Mouse (Mus musculus) neutrophil, adult 5-6 weeks (primary cell): ENCODE measurements around the gene Clec5a. TPM values are rescaled to one million over a fixed set of nuclear protein-coding genes. Genes with fewer than 3 reads are reported as not detected.
"Not testable (repeated sequence)": the region's sequence is repeated elsewhere in the genome, so short reads cannot be mapped to it uniquely, and the experiment has no call there.

Source experiments
- ATAC-seq: fragments of 151-379, 151-347 bp; 2 replicates; pipeline ENCODE4 v1.8.0; 2017; ENCODE audit warnings: mild to moderate bottlenecking, moderate TSS enrichment; ENCODE audit not compliant: insufficient number of reproducible peaks, poor library complexity, low FRiP score, severe bottlenecking; ENCODE audit errors: extremely low read depth
- total RNA-seq: library from RNA; stranded (forward); fragments of 200-1000 nt; gene quantifications from 2 replicates; pipeline ENCODE4 v1.2.3, GENCODE M21; 2017

Clec5a gene
- 84.5 and 85.2 TPM in 2 replicates for total RNA-seq

DNA sequence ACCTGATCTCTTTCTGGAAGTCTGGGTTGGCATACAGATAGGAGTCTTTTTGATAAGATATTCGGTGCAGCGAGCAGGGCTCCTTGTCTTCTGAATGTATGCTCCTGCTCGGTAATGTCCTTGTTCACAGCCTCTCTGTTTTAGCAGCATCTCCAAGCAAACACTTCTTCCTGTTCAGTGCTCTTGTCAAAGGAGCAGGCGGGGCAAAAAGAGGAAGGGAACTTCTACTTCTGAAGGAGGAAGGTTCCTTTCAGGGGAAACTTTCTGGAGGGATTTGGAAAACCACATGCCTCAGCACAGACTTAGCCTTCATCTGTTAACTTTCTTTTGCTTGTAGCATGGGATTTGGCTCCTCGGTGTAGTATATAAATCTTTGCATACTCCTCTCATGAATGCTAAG is at the start of gene Clec5a:
TSS of gene Clec5a (minus strand) at position 177 of the 400 bp plus-strand sequence.
- ATAC-seq = peak; percentile 41; the same call in 1 of the 2 replicates

DNA sequence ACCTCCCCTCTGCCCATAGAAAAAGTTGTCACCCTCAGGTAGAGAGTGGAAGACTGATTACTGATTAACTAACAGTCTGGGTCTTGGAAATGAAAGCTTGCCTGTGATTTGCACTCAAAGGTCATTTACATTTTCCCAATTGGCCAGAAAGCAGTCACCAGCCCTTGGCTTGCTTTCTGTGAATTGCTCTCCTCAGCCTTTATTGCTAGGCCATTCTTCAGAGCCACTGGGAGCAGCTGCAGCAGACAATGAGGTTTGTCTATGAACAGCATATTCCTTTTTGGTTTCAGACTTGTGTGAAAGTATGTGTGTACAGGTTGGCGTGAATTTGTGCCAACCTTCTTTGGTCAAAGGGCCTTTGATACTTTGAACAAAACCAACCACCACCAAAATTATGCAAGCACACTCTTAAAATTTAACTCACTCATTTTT is 49.0 kb upstream of the Clec5a start:
- ATAC-seq = no peak

DNA sequence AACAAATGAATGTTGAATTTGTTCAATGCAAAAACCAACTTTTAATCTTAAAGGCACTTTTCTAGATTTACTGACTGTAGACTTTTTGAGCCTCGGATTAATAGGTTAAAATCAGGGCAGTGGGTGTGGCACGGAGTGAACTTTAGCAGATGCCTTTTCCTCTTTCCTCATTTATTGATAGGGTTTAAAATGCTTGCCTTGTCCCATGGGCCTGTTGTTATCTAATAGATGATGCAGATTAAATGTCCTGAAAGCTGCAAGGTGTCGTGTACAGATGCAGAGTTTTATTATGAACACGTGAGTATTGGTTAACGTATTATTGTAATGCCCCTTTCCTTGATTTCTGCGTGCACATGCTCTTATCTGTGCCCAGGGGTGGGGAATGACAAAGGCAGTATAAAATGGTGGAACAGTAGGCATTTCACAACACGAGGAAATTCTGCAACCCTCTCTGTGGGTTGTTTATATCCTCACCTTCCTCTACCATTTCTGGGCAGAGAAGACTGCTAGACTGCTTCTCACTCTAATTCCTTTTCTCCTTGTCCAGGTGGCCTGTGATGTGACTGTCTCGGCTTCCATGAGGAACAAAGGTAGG is 42.9 kb upstream of the Clec5a start, which contains the start of gene Mgam:
TSS of gene Mgam (plus strand) at position 426 of the 595 bp plus-strand sequence.
- peak; percentile 44; the same call in 1 of the 2 replicates for ATAC-seq

DNA sequence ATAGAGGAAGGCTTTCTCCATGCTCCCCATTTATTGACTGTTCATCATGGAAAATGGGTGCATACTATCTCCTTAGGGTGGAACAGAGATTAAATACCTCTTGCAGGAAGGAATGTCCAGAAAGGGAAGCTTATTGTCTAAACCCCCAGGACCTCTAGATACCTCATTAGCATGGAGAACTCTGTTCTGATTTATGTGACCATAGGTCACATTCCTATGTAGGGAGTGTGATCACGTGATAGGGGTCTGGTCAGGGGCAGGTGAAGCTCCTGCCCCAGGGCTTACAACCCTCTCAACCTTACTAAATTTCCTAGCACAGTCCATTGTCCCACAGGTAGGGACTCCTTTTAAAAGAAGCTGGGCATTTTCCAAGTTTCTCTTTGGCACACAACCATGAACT is 40.5 kb upstream of the Clec5a start:
- no peak for ATAC-seq

DNA sequence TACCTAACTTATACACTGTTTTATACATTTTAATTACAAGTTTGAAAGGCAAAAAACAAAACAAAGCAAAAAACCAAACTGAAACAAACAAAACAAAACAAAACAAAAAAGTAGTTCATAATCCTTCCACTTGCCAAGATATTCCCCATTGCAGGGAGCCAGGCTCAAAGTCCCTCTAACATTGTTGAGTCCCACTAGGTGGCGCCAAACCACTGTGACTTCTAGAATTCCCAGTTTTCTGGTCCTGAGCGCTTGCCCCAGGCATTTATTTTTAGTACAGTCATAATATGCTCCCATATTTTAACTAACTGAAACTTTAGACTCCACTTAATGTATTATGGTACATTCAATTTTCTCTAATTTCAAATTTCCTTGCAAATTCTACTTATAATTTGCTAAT is 32.3 kb upstream of the Clec5a start:
- 0 out of 2 replicates have a peak, but pooled peaks have one; percentile 44 for ATAC-seq

DNA sequence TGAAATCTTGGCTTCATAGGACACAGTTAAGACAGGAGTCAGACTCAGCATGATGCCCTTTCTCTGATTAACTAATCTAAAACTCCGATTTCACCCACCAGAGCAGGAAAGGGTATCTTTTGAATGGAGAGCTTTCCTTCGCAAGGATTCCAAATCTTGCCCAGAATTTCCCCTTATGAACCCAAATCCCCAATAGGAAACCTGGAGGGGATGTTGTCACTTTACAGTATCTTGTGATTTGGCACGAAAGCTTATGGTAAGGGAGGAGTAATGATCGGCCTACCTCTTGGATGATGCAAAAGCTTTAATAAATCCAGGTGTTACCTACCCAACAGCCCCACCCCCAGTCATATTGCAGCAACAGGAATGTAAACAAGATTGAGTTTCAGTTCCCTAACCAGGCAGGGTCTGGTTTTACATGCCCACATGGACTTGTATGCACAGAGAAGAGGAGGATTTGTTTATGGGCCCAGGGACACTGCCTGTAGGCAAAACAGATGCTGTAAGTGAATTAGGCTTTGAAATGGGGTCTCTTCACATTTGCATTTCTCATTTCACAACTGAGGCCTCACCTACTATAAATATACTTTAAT is 27.7 kb upstream of the Clec5a start, which contains the start of gene Tas2r138:
TSS of gene Tas2r138 (minus strand) at position 51 of the 593 bp plus-strand sequence.
- ATAC-seq = no peak

DNA sequence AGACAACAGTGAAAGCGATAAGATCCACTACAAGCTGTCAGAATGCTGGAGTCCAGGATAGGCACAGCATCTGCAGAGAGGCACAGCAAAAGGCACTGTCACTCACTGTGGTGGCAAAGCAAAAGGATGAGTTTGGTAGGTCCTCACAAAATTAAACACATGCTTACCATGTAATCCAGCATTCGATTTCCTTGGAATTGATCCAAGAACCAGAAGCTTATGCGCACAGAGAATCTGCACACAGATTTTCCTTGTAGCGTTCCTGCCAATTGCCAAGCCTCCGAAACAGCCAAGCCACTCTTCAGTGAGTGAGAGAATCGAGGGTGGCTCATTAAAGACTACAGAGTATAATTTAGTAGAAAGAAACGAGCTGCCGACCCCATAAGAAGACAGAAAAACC is 24.6 kb upstream of the Clec5a start:
- no peak for ATAC-seq

DNA sequence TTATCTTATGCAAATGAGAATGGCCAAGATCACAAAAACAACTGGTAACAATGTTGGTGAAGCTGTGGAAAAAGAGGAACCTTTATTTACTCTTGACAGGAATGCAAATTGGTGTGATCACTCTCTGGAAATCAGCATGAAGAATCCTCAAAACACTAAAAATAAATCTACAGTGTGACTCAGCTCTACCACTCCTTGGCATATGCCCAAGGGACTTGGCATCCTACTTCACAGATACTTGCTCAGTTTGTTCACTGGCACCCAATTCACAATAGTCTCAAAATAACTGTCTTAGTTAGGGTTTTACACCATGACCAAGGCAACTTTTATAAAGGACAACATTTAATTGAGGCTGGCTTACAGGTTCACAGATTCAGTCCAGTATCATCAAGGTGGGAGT is 21.8 kb upstream of the Clec5a start:
- ATAC-seq = no peak

DNA sequence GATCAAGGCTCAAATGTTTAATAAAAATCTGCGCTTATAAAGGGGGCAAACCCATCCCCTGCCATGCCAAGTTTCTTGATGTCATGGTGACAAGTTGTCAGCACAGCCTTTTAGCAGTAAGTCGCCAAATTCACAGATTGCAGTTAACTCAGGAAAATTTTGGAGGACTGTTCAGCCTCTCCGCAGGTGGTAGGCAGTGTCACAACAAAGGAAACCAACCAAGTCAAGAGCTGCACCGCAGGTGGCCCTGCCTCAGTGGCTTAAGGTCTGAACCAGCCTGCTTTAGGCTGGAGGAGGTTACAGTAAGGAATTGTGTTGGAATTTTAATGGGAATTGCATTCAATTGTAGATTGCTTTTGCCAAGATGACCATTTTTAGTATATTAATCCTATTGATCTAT is 12.9 kb upstream of the Clec5a start:
- ATAC-seq = not testable (repeated sequence)

DNA sequence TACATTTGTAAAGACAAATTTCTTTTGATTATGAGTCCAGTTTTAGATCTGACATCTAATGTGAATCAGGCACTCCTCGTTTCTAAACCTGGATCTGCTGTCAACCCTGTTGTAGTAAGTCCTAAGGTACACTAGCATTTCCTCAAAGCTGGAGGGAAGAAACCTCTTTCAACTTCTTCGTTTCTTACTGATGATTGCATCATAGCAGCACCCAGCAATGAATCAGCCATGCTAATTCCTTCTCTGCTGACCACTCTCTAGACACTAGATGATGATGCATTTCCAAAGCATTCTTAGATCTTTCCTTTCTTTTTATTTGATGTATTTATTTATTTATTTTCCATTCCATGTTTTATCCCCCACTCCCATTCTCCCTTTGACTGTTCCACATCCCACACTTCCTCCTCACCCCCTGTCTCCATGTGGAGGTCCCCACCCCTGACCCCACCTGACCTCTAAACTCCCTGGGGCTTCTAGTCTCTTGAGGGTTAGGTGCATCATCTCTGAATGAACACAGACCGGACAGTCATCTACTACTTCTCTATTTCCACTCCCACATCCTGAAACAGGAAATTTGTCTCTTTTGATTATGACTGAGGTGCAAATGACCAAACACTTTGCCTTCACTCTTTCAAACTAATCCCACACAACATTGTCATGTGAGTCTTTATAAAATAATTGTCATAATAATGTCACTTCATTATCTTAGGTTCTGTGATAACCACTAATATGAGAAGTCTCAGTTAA is 9.4 kb upstream of the Clec5a start:
- ATAC-seq = peak; percentile 95

DNA sequence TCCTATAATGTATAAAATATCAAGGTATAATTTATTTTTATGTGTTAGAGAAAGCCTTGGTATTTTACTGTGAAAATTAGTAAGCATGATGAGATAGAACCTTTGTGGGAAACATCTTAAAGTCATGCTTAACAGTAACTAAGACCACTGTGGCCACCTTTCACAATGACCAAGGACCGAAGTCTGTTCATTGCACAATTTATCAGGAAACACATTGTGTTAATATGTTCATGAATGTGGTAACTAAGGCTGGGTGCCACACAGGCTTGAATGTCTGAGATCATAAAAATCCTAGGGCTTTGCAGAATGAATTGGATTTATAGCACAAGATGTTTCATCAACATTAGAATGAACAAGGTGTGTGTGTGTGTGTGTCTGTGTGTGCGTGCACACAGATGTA is 2.7 kb upstream of the Clec5a start:
- ATAC-seq = no peak

DNA sequence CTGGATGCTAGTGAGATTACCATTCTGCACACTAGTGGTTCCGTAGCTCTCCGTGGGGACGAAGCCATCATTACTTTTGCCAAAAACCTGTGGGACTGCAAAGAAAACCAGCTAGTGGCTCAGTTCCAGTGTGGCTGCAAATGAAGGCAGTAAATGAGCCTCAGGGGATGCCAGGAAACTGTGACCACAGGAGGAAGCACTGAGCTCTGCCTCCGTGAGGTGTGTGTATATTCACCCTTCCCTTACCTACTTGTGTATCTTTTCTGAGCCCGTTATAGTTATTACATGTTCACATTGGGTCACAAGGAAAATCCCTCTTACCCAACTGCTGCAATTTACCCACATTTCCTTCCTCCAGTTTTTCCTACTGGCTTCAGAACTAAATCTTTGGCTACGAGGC is 1.3 kb downstream of the Clec5a start:
- peak; percentile 58 for ATAC-seq

DNA sequence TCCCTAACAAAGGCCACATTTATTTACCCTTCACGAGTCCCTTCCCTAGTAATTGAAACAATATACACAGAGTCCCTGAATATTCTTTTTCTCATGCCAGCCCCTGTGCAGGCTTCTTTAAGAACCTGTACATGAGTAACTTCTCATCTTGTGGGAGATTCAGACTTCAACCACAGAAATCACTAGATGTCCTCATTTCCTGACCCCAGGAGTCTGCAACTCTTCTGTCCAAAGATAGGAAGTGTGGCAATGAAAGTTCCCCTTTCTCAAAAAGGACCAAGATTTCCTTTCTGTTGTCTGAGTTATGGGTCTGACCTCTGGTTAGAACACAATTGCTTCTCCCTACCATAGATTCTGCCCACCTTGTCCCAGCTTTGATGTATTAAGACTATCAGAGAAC is 9.3 kb downstream of the Clec5a start:
- peak; percentile 87 for ATAC-seq

DNA sequence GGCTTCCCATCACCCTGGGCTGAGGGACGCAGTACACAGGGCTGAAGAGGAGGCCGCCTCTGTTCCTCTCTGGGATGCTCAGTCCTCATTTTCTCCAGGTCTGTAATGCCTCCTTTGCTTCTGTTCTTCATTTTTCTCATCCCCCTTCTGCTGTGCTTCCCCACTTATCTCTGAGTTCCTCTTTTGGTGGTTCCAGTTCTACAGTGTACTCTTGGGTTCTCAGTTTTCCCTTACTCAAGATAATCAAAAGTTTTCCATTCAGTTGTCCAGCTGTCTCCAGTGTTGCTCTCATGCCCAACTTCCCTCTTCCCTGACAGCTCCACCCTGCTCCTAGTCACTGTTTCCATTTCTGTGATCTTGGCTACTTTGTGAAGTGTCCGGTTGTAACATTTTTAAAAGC is 12.0 kb downstream of the Clec5a start:
- ATAC-seq = peak; percentile 36; the same call in 1 of the 2 replicates

DNA sequence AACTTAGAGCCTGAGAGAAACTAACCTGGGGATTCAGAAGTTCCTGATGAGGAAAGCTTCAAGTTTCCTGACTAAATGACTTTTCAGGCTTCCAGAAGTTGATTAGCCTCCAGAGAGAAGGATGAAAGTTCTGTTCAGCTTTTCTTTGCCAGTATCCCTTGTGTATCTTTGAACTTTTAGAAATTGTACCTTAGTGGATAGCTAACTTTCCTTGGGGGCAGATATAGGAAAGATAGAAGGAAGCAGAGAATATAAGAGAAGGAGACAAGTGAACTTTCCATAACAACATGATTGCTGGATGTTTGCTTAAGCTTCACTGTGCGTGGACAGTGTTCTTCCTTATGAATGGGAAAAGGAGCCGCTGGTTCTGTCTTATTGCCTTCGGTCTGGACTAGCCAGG is 16.4 kb downstream of the Clec5a start, which contains the start of gene Olfr460:
TSS of gene Olfr460 (plus strand) at position 301 of the 400 bp plus-strand sequence.
- no peak for ATAC-seq

DNA sequence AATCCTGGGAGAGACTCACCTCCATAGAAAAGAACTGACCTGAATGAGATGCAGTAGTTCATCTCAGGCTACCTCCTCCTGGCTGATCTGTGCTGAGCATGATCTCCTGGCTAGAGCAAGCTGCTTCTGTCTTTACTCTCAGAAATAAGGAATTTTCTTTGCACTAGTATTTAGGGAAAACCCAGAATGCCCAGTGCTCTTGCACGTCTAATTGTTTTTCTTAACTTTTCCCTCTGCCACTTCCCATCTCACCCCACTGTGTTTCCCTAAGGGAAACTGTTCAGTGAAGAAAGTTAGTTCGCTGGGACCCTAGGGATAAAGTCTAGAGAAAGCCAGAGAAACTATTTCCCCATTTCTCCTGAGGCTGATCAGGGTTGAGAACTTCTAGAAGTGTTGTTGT is 30.7 kb downstream of the Clec5a start, which contains the start of gene Olfr461:
TSS of gene Olfr461 (minus strand) at position 101 of the 400 bp plus-strand sequence.
- ATAC-seq = no peak

DNA sequence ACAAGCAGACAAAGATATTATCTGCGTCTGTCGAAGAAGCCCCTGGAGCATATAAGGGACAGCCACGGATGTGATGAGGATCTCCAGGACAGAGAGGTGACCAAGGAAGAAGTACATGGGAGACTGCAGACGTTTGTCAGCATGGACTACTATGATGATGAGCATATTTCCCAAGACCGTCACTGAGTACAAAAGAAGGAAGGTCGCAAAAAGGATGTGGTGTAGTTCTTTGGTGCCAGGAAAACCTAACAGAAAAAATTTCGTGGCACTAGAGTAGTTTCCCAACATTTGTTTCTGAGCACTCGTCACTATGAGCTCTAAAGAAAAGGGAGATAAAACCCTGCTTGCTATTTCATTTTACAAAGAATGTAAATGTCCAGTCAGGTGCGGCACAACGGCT is 40.9 kb downstream of the Clec5a start:
- ATAC-seq = no peak
